Mouse (Mus musculus): ENCODE results near the gene Sult6b2. TPM values are rescaled to one million over a fixed set of nuclear protein-coding genes. Genes with fewer than 3 reads are reported as not detected.

The Sult6b2 gene
- total and polyA plus RNA-seq, 2 experiments from 2014 or later = not detected

DNA sequence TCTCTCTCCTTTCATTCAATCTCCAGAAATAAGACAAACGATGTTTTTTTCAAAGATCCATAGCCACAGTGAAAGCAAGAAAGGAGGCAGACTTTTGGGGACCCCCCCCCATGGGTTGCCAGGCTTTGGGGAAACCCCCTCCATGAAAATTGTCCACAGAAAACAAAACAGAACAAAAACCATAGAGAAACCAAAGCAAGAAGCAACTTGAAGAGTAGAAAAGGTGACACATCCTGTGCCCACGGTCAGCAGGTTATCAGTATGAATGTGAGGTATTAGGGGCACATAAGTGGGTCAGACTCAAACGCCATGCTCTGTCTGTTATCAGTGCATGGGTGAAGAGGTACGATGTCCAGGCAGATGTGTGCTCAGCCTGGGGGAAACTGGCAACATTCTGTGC, 30.6 kb upstream of the Sult6b2 start:
- Histone ChIP-seq H3K4me2 (ENCODE audit: low read depth, low read length) (no peak overlapping the region), H3K4me1 (ENCODE audit: control insufficient read depth, insufficient read depth) (no peaks in the 10 kb centered on the region), H3K36me3 (replicated peaks; ENCODE audit: control insufficient read depth, insufficient read depth, low read length) (no peaks in the 10 kb centered on the region), H3K9ac (replicated peaks; ENCODE audit: low read depth, low read length) (no peak overlapping the region), H3K27me3 (ENCODE audit: control insufficient read depth, insufficient read depth, low read length) (no peaks in the 10 kb centered on the region), H3K4me3 (ENCODE audit: low read depth, low read length) (no peak overlapping the region), H3K27ac (ENCODE audit: low read depth) (no peak overlapping the region), H3K9me3 (replicated peaks; ENCODE audit: control insufficient read depth, low read length) (no peaks in the 10 kb centered on the region)
- ATAC-seq (ENCODE audit: insufficient read depth, low read depth) (no peak), DNase-seq (ENCODE audit: low spot score) (no peak)
- 31% methylated on average over 4 of the region's 4 CpGs for WGBS
- TF ChIP-seq EP300 (IDR thresholded peaks at IDR 0.05; ENCODE audit: low read depth) = no peak
- no peak for TF ChIP-seq CTCF (IDR thresholded peaks at IDR 0.05; ENCODE audit: low read depth)

- Histone ChIP-seq H3K9ac (replicated peaks; ENCODE audit: low read depth, low read length) (no peak overlapping the region), H3K36me3 (replicated peaks; ENCODE audit: control insufficient read depth, insufficient read depth, low read length) (no peaks in the 10 kb centered on the region), H3K27me3 (ENCODE audit: control insufficient read depth, insufficient read depth, low read length) (no peaks in the 10 kb centered on the region), H3K27ac (ENCODE audit: low read depth) (no peak overlapping the region), H3K4me3 (ENCODE audit: low read depth, low read length) (no peak overlapping the region), H3K4me1 (ENCODE audit: control insufficient read depth, insufficient read depth) (no peaks in the 10 kb centered on the region), H3K9me3 (replicated peaks; ENCODE audit: control insufficient read depth, low read length) (no peaks in the 10 kb centered on the region), H3K4me2 (ENCODE audit: low read depth, low read length) (no peak overlapping the region)
- 58% methylated on average over 3 of the region's 3 CpGs for WGBS
- TF ChIP-seq EP300 (IDR thresholded peaks at IDR 0.05; ENCODE audit: low read depth) = no peak
- no peak for TF ChIP-seq CTCF (IDR thresholded peaks at IDR 0.05; ENCODE audit: low read depth)
- DNase-seq (ENCODE audit: low spot score) = no peak
- ATAC-seq (ENCODE audit: insufficient read depth, low read depth) = no peak
These were observed 27.4 kb upstream of the Sult6b2 start for GRCm38 (mm10) chr6:142831706-142832105.

GRCm38 (mm10) chr6:142831243-142831642, 26.9 kb upstream of the Sult6b2 start:
- TF ChIP-seq CTCF (IDR thresholded peaks at IDR 0.05; ENCODE audit: low read depth) (no peak; the same call in 1 of the 2 replicates), EP300 (IDR thresholded peaks at IDR 0.05; ENCODE audit: low read depth) (no peak)
- 6% methylated on average over 8 of the region's 8 CpGs for WGBS
- Histone ChIP-seq H3K27me3 (ENCODE audit: control insufficient read depth, insufficient read depth, low read length) (no peaks in the 10 kb centered on the region), H3K4me2 (ENCODE audit: low read depth, low read length) (no peak overlapping the region), H3K9me3 (replicated peaks; ENCODE audit: control insufficient read depth, low read length) (no peaks in the 10 kb centered on the region), H3K4me1 (ENCODE audit: control insufficient read depth, insufficient read depth) (no peaks in the 10 kb centered on the region), H3K36me3 (replicated peaks; ENCODE audit: control insufficient read depth, insufficient read depth, low read length) (no peaks in the 10 kb centered on the region), H3K9ac (replicated peaks; ENCODE audit: low read depth, low read length) (no peak overlapping the region), H3K4me3 (ENCODE audit: low read depth, low read length) (no peak overlapping the region), H3K27ac (ENCODE audit: low read depth) (no peak overlapping the region)
- DNase-seq (ENCODE audit: low spot score) (no peak), ATAC-seq (ENCODE audit: insufficient read depth, low read depth) (no peak)

GRCm38 (mm10) chr6:142830221-142830620, 25.9 kb upstream of the Sult6b2 start:
- no peak overlapping the region for H3K4me2 ChIP-seq (ENCODE audit: low read depth, low read length)
- H3K27ac ChIP-seq (ENCODE audit: low read depth) = no peak overlapping the region
- TF ChIP-seq CTCF (IDR thresholded peaks at IDR 0.05; ENCODE audit: low read depth) = no peak
- no peak for TF ChIP-seq EP300 (IDR thresholded peaks at IDR 0.05; ENCODE audit: low read depth)
- no peak for ATAC-seq (ENCODE audit: insufficient read depth, low read depth)
- no peaks in the 10 kb centered on the region for H3K27me3 ChIP-seq (ENCODE audit: control insufficient read depth, insufficient read depth, low read length)
- no peak for DNase-seq (ENCODE audit: low spot score)
- H3K9ac ChIP-seq (replicated peaks; ENCODE audit: low read depth, low read length) = no peak overlapping the region
- H3K9me3 ChIP-seq (replicated peaks; ENCODE audit: control insufficient read depth, low read length) = no peaks in the 10 kb centered on the region
- no peaks in the 10 kb centered on the region for H3K4me1 ChIP-seq (ENCODE audit: control insufficient read depth, insufficient read depth)
- no peak overlapping the region for H3K4me3 ChIP-seq (ENCODE audit: low read depth, low read length)
- WGBS = 80% methylated on average over 3 of the region's 3 CpGs
- no peaks in the 10 kb centered on the region for H3K36me3 ChIP-seq (replicated peaks; ENCODE audit: control insufficient read depth, insufficient read depth, low read length)

GRCm38 (mm10) chr6:142825449-142825848, 21.1 kb upstream of the Sult6b2 start:
- ATAC-seq (ENCODE audit: insufficient read depth, low read depth) (no peak), DNase-seq (ENCODE audit: low spot score) (no peak)
- Histone ChIP-seq H3K9ac (replicated peaks; ENCODE audit: low read depth, low read length) (no peak overlapping the region), H3K27me3 (ENCODE audit: control insufficient read depth, insufficient read depth, low read length) (no peaks in the 10 kb centered on the region), H3K4me3 (ENCODE audit: low read depth, low read length) (no peak overlapping the region), H3K27ac (ENCODE audit: low read depth) (no peak overlapping the region), H3K36me3 (replicated peaks; ENCODE audit: control insufficient read depth, insufficient read depth, low read length) (no peaks in the 10 kb centered on the region), H3K4me2 (ENCODE audit: low read depth, low read length) (no peak overlapping the region), H3K4me1 (ENCODE audit: control insufficient read depth, insufficient read depth) (no peaks in the 10 kb centered on the region), H3K9me3 (replicated peaks; ENCODE audit: control insufficient read depth, low read length) (no peaks in the 10 kb centered on the region)
- 84% methylated on average over 5 of the region's 5 CpGs for WGBS
- TF ChIP-seq CTCF (IDR thresholded peaks at IDR 0.05; ENCODE audit: low read depth) (no peak), EP300 (IDR thresholded peaks at IDR 0.05; ENCODE audit: low read depth) (no peak)

DNA sequence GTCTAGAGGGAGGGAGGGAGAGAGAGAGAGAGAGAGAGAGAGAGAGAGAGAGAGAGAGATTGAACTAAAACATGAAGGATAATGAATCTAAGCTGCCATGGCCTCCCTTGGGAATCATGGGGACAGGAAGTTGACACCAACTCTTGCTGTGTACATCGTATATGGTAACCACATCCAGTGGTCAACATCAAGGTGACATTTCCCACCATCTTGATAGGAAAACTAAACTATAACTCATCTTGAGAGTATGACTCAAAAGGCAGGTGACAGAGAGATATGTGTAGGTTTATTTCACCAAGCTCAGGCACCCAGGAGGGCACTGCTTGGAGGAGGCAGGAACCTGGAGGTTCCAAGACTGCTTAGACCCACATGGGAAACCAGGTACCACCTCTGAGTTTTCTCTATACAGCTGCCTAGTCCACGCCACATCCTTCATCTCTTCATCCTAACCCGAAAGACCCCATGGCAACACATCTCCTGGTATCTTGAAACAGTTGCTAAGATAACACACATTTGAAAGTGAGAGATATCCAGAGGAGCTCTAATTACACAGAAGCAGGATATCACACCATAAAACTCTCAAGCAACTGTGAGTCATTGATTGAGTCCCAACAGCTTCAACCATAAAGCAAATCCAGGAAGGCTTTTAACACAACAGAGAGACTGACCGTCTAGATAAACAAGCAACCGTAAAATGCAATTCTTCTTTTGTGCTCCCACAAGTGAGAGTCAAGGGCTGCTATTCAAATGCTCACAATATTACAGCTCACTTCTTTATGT, 18.9 kb upstream of the Sult6b2 start:
- Histone ChIP-seq H3K4me1 (ENCODE audit: control insufficient read depth, insufficient read depth) (no peaks in the 10 kb centered on the region), H3K4me2 (ENCODE audit: low read depth, low read length) (no peak overlapping the region), H3K9ac (replicated peaks; ENCODE audit: low read depth, low read length) (no peak overlapping the region), H3K27ac (ENCODE audit: low read depth) (no peak overlapping the region), H3K4me3 (ENCODE audit: low read depth, low read length) (no peak overlapping the region), H3K36me3 (replicated peaks; ENCODE audit: control insufficient read depth, insufficient read depth, low read length) (no peaks in the 10 kb centered on the region), H3K9me3 (replicated peaks; ENCODE audit: control insufficient read depth, low read length) (no peaks in the 10 kb centered on the region), H3K27me3 (ENCODE audit: control insufficient read depth, insufficient read depth, low read length) (no peaks in the 10 kb centered on the region)
- DNase-seq (ENCODE audit: low spot score) (no peak), ATAC-seq (ENCODE audit: insufficient read depth, low read depth) (no peak)
- 68% methylated on average over 5 of the region's 5 CpGs for WGBS
- TF ChIP-seq CTCF (IDR thresholded peaks at IDR 0.05; ENCODE audit: low read depth) (no peak), EP300 (IDR thresholded peaks at IDR 0.05; ENCODE audit: low read depth) (no peak)

Measured in heart, postnatal 0 days (tissue).